Mouse (Mus musculus): ENCODE measurements around the gene Ak3.
"Not testable (repeated sequence)": the region's sequence is repeated elsewhere in the genome, so short reads cannot be mapped to it uniquely, and the experiment has no call there.

Gene Ak3

DNA sequence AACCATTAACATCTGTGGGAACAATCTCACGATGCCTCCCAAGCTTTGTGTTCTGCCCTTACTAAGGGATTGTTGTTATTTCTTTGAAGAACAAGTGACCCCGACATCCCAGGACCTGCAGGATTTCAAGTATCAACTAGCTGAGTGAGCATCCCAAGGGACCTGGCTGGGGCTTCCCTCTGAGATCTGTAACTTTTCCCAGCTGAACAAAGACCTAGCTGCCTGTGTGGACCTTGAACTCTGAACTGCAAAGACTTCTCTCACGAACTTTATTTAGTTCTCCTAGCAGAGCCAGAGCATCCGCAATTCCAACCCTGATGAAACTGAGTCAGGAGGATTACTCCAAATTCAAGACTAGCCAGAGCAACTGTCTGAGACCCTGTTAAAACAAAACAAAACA is 2.4 kb downstream of the Ak3 start:
- in situ Hi-C loops (cut with MboI, MseI) = no loop called here

DNA sequence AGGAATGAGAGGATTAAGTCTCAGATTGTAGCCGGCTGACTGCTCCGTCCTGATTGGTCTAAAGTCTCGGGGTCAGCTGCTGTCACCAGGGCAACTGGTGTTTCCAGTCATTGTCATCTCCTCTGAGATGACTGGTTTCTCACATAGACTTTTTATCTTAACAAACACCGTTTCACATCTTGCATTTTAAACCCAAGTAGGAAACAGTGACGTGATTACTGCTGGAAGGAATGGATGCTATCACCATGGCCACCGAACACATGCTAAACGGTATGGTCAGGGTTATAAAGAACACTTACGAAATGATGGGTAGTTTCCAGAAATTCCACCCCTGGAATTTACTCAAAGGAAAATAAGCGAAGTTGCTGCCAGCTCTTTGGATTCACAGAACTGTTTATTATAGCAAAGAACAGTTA is 3.4 kb downstream of the Ak3 start:
- in situ Hi-C loops (cut with MboI, MseI) = no loop called here

DNA sequence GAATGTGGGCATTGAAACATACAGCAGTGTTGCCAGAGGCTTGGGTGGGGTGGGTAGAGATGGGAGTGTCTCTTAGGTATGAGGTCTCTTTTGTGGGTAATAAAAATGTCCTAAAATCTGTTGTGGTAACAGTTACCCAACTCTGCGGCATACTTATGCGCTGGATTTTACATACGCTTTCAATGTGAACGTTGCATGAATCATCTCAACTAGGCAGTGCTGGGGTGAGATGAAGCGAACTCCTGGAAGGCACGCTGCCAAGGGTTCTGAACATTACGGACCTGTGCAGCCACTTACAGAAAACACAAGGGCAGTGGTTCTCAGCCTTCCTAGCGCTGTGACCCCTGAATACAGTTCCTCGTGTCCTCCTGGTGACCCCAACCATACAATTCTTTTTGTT is 5.1 kb downstream of the Ak3 start:
- in situ Hi-C loops (cut with MboI, MseI) = no loop called here

DNA sequence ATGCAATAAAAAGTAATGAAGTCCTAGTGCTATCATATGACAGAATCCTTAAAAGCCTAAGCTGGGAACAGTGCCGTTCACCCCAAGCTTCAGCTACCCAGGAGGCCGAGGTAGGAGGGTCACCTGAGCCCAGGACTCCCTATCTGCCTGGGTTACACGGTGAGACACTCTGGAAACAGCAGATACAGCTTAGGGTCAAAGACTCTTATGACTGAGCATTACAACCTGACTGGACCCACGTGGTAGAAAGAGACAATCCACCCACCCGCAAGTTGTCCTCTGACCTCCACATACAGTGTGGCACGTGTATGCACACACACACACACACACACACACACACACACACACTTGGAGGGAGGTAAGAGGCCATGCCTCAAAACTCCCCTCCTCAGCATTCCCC is 5.6 kb downstream of the Ak3 start:
- in situ Hi-C loops (cut with MboI, MseI) = no loop called here

DNA sequence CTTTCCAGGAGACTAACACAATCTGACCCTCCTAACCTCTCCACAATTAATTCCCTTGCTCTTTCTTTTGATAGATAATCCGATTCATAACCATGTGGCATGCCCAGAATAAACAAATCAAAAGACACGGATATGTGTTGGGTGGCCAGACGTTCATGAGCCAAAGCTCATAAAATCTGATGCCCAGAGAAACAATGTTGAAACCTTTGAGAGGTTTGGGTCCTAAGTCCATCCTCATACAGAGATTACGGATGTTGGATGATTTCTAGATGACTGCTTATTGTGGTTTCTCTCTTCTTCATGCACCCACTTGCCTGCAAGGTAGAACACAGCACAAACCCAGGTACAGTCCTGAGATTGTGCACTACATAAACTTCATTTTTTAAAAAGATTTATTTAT is 7.6 kb downstream of the Ak3 start:
- in situ Hi-C loops (cut with MboI, MseI) = no loop called here

DNA sequence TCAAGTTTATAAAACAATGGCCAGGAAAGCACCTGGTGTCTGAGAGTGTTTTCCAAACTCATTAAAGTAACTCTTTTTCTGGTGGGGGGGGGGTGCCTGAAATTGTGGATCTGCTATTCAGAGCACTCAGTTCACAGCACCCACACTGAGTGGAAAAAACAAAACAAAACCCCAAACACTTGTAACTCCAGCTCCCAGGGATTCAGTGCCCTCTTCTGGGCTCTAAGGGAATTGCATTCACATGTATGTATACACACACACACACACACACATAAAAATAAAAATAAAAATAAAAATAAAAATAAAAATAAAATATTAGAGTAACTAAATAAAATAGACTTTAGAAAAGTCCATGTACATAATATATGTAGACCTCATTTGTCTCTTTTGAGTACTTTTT is 8.4 kb downstream of the Ak3 start:
- in situ Hi-C loops (cut with MboI, MseI) = loop anchor here in 1 of 2 experiments (5.0 kb wide), 1 partner anchor 62 kb away; no protein-coding TSS in a partner anchor

DNA sequence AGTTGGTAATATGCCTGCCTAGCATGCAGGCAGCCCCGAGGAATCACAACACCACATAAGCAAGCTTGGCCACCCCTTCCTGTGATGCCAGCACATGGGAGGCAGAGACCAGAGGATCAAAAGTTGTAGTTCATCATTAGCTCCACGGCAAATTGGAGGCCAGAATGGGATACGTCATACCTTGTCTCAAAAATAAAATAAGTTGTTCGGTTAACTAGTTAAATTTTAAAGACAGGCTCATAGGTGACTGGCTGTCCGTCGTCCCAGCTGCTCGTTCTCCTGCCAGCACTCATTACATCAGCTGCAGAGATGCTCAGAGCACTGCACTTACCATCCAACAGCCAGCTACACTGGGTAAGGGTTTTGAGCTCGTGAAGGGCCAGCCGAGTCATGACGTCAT is 10.2 kb downstream of the Ak3 start:
- in situ Hi-C loops (cut with MboI, MseI) = loop anchor here in 1 of 2 experiments (5.0 kb wide), 1 partner anchor 60 kb away; no protein-coding TSS in a partner anchor

DNA sequence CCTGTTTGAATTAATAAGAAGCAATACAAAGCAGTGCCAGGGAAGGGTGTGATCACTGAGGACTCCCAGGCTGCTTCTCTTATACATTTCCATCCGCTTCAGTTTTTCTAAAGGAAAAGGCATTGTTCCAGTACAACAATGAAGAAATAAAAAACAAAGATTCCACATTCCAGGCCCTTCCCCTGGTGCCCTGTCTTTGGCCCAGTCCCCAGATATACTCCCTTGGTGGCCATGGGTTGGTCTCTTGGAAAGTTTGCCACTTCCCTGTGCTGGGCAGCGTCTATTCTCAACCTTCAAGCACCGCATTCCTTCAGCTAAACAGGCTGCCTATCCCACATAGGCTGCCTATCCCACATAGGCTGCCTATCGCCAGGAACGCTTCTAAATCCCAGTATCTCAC is 10.7 kb downstream of the Ak3 start:
- in situ Hi-C loops (cut with MboI, MseI) = loop anchor here in 1 of 2 experiments (5.0 kb wide), 1 partner anchor 60 kb away; no protein-coding TSS in a partner anchor

DNA sequence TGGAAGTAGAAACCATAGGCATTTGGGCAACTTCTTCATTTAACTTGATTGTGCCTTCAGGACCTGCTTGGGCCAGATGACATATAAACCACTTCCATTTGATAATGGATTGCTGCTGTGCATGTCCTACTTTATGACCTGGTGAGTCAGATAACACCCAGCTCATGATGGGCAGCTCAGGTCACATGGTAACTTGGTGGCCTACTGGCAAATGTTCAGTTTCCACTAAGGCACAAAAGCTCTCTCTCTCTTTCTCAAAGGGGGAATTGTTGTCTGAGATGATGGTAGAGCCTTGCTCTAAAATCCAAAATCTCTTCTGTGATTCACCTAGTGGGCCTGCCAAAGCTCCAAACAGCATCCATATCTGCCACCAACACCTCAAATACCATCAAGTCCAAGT is 15.1 kb downstream of the Ak3 start:
- in situ Hi-C loops (cut with MboI, MseI) = no loop called here

DNA sequence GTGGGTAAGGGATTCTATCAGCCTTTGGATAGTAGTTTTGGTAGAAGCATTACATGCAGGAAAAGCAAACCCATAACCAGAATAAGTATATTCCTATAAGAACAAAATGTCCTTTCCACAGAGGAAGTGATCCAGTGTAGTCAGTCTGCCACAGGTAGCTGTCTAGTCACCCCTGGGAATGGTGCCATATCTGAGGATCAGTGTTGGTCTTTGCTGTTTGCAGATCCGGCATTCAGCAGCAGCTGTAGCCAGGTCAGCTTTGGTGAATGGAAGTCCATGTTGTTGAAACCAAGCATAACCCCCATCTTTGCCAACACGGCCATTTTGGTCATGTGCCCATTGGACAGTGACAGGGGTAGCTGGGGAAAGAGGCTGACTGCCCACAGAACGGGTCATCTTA is 16.0 kb downstream of the Ak3 start:
- in situ Hi-C loops (cut with MboI, MseI) = no loop called here

DNA sequence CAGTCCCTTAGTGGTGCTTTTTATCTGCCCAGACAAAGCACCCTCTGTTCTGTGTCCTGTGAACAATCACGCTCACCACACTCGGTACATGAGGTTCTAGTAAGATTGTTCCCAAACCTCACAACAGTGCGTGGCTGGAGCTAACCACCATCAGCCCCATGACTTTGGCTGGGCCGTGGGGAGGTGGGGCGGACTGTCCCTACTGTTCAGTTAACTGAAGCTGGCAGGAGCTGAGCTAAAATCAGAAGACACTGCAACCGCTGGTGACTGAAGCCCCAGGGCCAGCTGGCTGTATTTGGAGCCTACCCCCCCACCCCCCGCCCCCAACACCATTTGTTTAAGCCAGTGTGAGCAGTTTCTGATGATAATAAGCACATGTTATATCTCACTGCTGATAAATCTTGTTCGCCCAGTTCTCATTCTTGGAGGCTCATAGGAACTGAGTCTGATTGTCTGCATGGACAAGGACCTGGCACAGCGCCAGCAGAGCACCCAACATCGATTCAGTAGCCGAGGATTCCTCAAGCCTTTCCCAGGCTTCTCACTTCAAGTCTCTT is 23.3 kb downstream of the Ak3 start:
- in situ Hi-C loops (cut with MboI, MseI) = no loop called here

DNA sequence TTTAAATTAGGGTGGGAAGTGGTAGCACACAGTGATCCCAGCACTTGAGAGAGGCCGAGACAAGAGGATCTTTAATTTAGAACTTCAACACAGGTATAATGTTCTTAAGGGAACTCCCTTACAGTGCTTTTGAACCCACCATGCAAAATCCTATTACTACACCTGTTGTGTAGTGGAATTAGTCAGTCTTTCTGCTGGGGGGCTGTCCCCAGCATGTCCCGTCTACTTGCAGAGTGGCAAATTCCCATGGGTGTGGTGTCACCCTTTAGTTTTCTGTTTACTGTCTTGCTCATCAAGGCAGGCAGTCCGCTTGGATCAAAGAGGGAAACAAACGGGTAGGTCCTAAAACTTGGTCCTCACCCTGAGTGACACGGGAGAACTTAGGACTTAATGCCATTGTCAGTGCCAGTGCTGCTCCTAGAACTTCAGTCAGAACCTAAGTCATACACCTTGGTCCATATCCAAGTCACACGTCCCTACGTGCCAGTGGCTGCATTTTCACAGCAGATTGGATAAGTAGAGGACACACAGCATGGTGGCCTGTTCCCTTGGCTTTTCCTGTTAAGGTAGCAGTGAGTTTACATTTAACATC is 25.9 kb downstream of the Ak3 start:
- in situ Hi-C loops (cut with MboI, MseI) = no loop called here

DNA sequence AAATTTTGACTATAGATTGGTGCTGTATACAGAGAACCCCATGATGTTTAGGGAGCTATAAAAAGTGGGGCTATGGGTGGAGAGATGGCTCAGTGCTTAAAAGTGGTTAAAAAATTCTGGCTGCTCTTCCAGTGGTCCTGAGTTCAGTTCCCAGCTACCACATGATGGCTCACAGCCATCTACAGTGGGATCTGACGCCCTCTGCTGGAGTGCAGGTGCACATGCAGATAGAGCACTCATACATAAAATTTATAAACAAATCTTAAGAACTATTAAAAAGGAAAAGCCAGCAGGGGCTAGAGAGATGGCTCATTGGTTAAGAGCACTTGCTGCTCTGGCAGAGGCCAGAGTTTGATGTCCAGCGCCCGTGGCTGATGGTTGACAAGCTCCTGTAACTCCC is 28.1 kb downstream of the Ak3 start:
- in situ Hi-C loops (cut with MboI, MseI) = no loop called here

DNA sequence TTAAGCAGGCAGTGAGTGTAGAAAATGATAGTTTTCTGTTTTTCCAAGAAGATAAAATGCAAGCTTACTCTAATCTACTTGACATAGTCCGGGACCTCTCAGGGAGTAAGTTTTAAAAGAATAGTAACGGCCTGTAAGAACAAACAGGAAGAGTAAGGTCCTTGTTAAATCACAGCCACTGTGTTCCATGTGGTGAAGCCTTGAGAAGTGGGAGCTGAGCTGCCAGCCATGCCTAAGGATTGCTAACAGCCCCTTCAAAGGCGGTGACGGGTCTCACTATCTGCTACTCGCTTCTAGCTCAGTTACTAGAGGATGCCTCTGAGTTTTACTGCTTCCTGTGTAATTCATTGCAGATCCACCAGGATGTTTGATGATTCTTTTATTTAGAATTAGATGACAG is 31.0 kb downstream of the Ak3 start:
- in situ Hi-C loops (cut with MboI, MseI) = no loop called here

DNA sequence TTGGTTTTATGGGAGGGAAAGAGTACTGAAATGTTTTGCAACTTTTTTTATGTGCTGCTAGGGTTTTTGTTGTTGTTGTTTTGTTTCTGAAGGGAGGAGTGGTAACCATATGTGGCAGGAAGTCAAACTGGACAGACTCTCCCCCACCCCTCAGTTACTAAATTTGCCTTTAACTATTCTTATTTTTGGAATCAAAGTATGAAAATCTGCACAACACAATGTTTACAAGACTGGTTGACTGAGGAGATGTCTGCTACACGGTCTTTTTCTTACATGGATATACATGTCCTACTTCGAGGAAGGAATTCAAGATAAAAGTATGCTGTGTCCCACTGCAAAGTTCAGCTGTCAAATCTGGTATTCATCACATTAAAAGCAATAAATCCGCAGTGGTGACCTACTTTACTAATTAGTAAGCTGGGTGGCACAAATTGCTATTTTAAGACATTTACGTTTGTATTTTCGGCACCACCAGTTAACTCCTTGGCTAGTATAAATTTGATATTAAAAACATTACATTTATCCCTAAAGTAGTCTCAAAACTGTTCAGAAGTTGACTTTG is 31.5 kb downstream of the Ak3 start:
- in situ Hi-C loops (cut with MboI, MseI) = no loop called here

DNA sequence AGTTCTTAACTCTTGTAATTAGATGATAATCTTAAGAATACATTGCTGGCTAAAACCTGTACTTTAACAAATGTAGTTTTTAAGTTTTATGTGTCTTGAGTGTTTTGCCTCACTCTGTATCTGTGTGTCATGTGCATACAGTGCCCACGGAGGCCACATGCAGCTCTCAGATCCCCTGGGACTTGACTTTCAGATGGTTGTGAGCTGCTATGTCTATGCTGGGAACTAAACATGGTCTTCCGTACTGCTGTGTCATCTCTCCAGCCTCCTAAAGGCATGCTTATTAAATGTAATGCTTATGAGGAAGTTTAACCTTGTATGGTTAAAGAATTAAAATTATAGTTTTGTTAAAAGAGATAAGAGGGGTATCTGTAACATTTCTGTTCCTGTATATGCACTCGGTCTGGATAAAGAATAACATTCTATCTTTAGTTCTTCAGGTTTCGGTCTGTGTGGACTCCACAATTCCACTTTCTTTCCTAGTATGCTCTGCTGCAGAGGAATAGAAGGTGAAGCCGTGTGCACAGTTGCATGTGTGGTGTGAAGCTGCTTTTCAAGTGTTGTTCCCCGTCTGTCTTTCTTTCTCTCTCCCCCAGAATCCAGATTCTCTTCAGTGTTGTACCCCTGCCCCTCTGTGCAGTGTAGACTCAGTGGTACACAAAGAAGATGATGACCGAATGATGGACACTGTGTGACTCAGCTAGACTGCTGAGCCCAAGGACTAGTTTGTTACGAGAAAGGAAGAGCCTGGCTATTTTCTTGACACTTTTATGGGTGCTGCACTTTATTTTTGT is 32.2 kb downstream of the Ak3 start:
- in situ Hi-C loops (cut with MboI, MseI) = no loop called here

DNA sequence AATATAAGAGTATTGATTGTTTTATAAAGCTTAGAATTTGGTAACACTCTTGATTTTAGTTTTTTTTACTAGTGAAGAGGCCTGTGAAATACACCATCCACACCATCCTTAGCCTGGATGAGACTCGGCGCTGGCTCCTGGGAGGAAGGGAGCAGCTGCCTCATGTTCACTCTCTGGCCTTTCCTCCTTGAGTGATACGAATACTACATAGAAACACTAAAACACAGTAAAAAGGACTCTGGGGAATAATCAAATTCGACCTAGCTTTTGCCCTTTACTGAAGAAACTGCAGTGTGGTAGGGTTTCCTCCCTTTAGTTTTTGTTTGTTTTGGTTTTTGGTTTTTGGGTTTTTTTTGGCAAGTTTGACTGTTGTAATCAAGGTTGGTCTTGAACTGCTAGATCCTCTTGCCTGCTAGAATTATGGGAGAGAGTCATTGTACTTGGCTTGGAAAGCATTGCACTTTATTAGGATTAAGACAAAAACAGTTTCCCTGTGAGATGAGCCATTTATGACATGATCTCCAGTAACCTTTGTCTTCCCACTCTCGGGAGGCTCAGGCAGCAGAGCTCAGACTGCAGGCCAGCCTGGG is 33.2 kb downstream of the Ak3 start:
- in situ Hi-C loops (cut with MboI, MseI) = no loop called here

DNA sequence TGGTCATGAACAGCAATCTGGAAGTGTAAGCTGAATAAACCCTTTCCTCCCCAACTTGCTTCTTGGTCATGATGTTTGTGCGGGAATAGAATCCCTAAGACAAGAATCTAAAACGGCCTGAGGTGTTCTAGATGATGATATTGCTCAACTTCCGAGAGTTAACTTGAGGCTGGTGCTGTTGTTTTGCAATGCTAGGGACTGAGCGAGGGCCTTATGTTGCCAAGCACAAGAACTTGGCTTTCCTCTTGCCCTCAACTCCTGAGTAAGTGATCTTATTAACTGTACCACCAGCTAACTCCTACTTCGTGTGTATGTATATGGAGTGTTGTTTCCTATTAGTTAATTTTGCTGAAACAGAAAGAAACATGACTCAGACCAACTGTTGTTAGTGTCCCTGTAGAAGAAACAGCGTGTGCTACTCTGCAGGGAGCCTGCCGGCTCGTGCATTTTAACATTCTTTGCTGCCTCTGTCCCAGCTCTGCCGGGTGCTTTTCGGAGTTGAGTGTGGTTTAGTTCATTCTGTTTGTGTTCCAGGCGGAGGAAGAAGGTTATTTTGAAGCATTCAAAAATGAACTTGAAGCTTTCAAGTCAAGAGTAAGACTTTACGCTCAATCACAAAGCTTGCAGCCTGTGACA is 36.3 kb downstream of the Ak3 start:
- in situ Hi-C loops (cut with MboI, MseI) = no loop called here

DNA sequence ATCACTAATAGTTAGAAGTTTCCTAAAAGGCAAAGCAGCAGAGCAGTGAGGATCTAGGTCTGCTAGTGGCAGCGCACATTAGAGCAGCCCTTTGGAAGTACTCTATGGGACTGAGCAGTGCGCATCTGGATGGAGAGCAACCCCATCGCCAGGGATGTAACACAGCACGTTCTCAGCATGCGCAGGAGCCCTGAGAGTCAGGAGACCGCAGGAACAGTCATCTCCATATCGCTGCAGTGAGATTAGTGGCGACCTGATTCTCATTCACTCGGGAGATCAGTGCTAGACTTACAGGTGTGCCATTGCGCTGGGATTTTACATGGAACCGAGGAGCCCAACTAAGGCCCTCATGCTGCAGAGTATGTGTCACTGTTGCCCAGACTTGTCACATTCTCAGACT is 38.7 kb downstream of the Ak3 start:
- in situ Hi-C loops (cut with MboI, MseI) = no loop called here

DNA sequence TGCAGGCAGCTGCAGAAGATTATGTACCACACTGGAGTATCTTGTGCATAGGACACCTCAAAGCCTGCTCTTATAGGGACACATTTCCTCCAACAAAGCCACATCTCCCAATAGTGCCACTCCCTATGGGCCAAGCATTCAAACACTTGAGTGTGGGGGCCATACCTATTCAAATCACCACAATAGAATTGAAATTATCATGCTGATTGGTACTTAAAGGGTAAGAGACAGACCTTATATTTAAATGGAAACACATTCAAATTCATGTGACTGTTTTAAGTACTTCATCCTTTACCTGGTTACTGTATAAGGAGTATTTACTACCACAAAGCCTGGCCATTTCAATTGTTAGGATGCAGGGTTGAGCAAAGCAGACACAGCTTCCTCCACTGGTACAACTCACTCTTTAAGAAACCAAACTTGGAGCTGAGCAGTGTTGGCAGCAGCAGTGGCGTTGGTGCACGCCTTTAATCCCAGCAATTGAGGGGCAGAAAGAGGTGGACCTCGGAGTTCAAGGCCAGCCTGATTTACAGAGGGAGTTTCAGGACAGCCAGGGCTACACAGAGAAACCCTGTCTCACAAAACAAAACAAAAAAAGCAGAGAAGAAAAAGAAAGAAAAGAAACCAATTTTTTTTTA is 39.6 kb downstream of the Ak3 start:
- in situ Hi-C loops (cut with MboI, MseI) = no loop called here

DNA sequence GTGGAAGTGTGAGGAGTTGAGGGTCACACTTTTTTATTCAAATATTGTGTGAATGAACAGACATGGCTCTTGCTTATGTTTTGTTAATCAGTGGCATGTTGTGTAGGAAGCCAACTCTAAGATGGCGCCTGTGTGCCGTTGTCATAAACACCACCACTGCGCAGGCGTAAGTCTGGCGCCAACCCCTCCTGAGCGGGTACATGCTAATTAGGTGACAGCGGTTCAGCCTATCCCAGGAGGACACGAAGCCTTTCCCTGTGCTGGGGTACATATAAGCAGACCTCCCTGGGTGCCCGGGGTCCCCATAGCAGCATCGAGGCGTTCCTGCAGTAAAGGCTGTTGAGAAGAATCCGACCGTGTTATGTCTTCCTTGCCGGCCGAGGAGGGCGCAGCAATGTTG is 47.4 kb downstream of the Ak3 start:
- in situ Hi-C loops (cut with MboI, MseI) = not testable (repeated sequence)
